Mouse (Mus musculus) hindbrain, postnatal 0 days (tissue): ENCODE results near the gene Bsg. TPM values are rescaled to one million over a fixed set of nuclear protein-coding genes. Genes with fewer than 3 reads are reported as not detected.
A peak's percentile ranks its signal among the peaks of the same experiment; 100 is the strongest.

ENCODE experiments used
- ATAC-seq: fragments of 200-750 bp; cut with Nextera tagmentation; 2 replicates; pipeline ENCODE4 v1.8.0; 2017; ENCODE audit warnings: mild to moderate bottlenecking, moderate TSS enrichment, moderate library complexity
- DNase-seq: peaks from one replicate; pipeline ENCODE4 v3.0.0-alpha.2; 2015; ENCODE audit warnings: low spot score
- H3K27ac ChIP-seq: fragments of 300-500 bp; sonication (generic); 2 replicates; pipeline ENCODE4 v1.5.1; 2014; ENCODE audit warnings: mild to moderate bottlenecking
- H3K27me3 ChIP-seq: fragments of 300-500 bp; sonication (generic); 2 replicates; pipeline ENCODE4 v1.6.1; 2014; ENCODE audit warnings: low read length, mixed read lengths; ENCODE audit not compliant: insufficient read depth
- H3K36me3 ChIP-seq: fragments of 300-500 bp; sonication (generic); 2 replicates; pipeline ENCODE4 v1.6.1; 2014; ENCODE audit warnings: low read length, mixed read lengths; ENCODE audit not compliant: insufficient read depth
- H3K4me1 ChIP-seq: fragments of 300-500 bp; sonication (generic); 2 replicates; pipeline ENCODE4 v1.6.1; 2014; ENCODE audit warnings: antibody characterized with exemption, low read length, mixed read lengths; ENCODE audit not compliant: insufficient read depth
- H3K4me2 ChIP-seq: fragments of 300-500 bp; sonication (generic); 2 replicates; pipeline ENCODE4 v1.6.1; 2014; ENCODE audit warnings: low read depth, mild to moderate bottlenecking, low read length, moderate library complexity, mixed read lengths
- H3K4me3 ChIP-seq: fragments of 300-500 bp; sonication (generic); 2 replicates; pipeline ENCODE4 v1.5.1; 2014; ENCODE audit warnings: low read length
- H3K9ac ChIP-seq: fragments of 300-500 bp; sonication (generic); replicated peaks from 2 replicates; pipeline ENCODE4 v1.6.1; 2014; ENCODE audit warnings: mild to moderate bottlenecking, low read length, moderate library complexity, mixed read lengths
- H3K9me3 ChIP-seq: fragments of 300-500 bp; sonication (generic); 2 replicates; pipeline ENCODE4 v1.6.1; 2016; ENCODE audit warnings: low read length, mixed read lengths
- CTCF ChIP-seq: IDR thresholded peaks from 2 replicates; pipeline ENCODE4 v1.5.1; 2016; ENCODE audit warnings: antibody characterized with exemption, control low read depth, low read depth
- WGBS: fragments of 180-500 bp; shearing (Covaris S2); extraction: QIAGEN DNeasy Blood & Tissue Kit; methylation state at CpG from one replicate; pipeline ENCODE4 v1.1.7; 2014; 5-methylcytosine and 5-hydroxymethylcytosine counted together
- polyA plus RNA-seq: library from polyadenylated mRNA; unstranded; fragments of >200 nt; fragmentation: Nextera tagmentation; extraction: Ambion mirVana; gene quantifications from 2 replicates; pipeline ENCODE4 v1.2.1, GENCODE M21; 2015
- total RNA-seq: library from RNA; depleted of rRNA; stranded (reverse); fragments of >200 nt; gene quantifications from 2 replicates; pipeline ENCODE4 v1.2.3, GENCODE M21; 2014

The Bsg gene
- total and polyA plus RNA-seq, 2 experiments from 2014 or later = 1,151 to 1,243 TPM

DNA sequence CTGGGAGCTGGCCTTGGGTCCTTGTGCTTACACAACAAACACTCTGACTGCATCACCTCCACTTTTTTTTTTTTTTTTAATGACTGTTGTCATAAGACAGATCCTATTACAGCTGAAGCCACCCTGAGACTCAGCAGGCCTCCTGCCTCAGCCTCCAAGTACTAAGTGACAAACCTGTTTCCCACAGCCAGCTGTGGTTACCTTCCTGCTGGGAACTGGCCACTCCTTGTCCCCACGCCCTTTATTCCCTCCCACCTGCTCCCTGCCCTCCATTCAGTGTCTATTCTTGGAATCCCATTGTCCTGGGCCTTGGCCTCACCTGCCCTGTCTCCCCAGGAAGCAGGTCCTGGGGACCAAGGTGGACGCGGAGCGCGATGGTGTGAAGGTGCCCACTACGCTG, 16.8 kb upstream of the Bsg start:
- no peak for TF ChIP-seq CTCF
- Histone ChIP-seq H3K9me3 (no peaks in the 10 kb centered on the region), H3K9ac (no peak overlapping the region), H3K4me1 (peaks cover 10% of the 10 kb centered on the region), H3K27ac (no peak overlapping the region), H3K27me3 (no peaks in the 10 kb centered on the region), H3K4me3 (no peak overlapping the region), H3K4me2 (no peak overlapping the region), H3K36me3 (peaks cover 44% of the 10 kb centered on the region)
- WGBS = 96% methylated on average over 6 of the region's 6 CpGs
- no peak for DNase-seq
- no peak for ATAC-seq

- Histone ChIP-seq H3K4me3 (no peak within 1 kb of the TSS), H3K27me3 (no peaks in the 10 kb centered on the region), H3K4me1 (peaks cover 1% of the 10 kb centered on the region), H3K9ac (no peak within 1 kb of the TSS), H3K36me3 (peaks cover 44% of the 10 kb centered on the region), H3K4me2 (no peak within 1 kb of the TSS), H3K27ac (no peak within 1 kb of the TSS), H3K9me3 (no peaks in the 10 kb centered on the region)
- ATAC-seq (no peak), DNase-seq (no peak)
- WGBS = 83% methylated on average over 4 of the region's 4 CpGs
- no peak for TF ChIP-seq CTCF
Observed at GRCm38 (mm10) chr10:79688720-79689119, 15.6 kb upstream of the Bsg start, which contains the start of gene Gzmm. TSS of gene Gzmm (plus strand) at chr10:79689020.

- Histone ChIP-seq H3K36me3 (peaks cover 43% of the 10 kb centered on the region), H3K9me3 (no peaks in the 10 kb centered on the region), H3K9ac (no peak overlapping the region), H3K4me2 (no peak overlapping the region), H3K27me3 (no peaks in the 10 kb centered on the region), H3K4me1 (no peaks in the 10 kb centered on the region), H3K27ac (no peak overlapping the region), H3K4me3 (no peak overlapping the region)
- no peak for TF ChIP-seq CTCF
- WGBS = 92% methylated on average over 3 of the region's 3 CpGs
- ATAC-seq (no peak), DNase-seq (no peak)
Observed at GRCm38 (mm10) chr10:79689178-79689577, 15.1 kb upstream of the Bsg start.

- no peaks in the 10 kb centered on the region for H3K27me3 ChIP-seq
- WGBS = 97% methylated on average over 2 of the region's 2 CpGs
- ATAC-seq (no peak), DNase-seq (no peak)
- H3K27ac ChIP-seq = no peak overlapping the region
- H3K9ac ChIP-seq = no peak overlapping the region
- no peaks in the 10 kb centered on the region for H3K9me3 ChIP-seq
- H3K4me2 ChIP-seq = no peak overlapping the region
- no peak overlapping the region for H3K4me3 ChIP-seq
- peaks cover 15% of the 10 kb centered on the region for H3K36me3 ChIP-seq
- TF ChIP-seq CTCF = peak; percentile 46; the same call in 1 of the 2 replicates
- no peaks in the 10 kb centered on the region for H3K4me1 ChIP-seq
Observed at GRCm38 (mm10) chr10:79691986-79692548, 12.2 kb upstream of the Bsg start.

- no peak for ATAC-seq
- DNase-seq = no peak
- H3K9ac ChIP-seq = no peak overlapping the region
- no peaks in the 10 kb centered on the region for H3K4me1 ChIP-seq
- no peak for TF ChIP-seq CTCF
- H3K27ac ChIP-seq = no peak overlapping the region
- no peaks in the 10 kb centered on the region; the same call in 1 of the 2 replicates for H3K36me3 ChIP-seq
- WGBS = 66% methylated on average over 12 of the region's 12 CpGs
- H3K4me2 ChIP-seq = no peak overlapping the region
- no peak overlapping the region for H3K4me3 ChIP-seq
- no peaks in the 10 kb centered on the region for H3K9me3 ChIP-seq
- H3K27me3 ChIP-seq = no peaks in the 10 kb centered on the region
Observed at GRCm38 (mm10) chr10:79693580-79694378, 10.5 kb upstream of the Bsg start.

DNA sequence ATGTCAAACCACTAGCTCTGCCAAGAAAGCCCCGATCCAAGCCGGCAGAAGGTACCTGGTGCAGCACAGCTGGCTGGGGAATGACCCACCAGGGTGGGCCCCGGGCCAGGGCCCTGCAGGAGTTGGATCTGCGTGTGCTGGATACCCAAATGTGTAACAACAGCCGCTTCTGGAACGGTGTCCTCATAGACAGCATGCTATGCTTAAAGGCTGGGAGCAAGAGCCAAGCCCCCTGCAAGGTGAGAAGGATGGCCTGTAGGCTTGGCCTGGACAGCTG, 10.0 kb upstream of the Bsg start:
- H3K4me3 ChIP-seq = no peak overlapping the region
- TF ChIP-seq CTCF = no peak
- ATAC-seq = no peak

More for the DNA sequence above, 10.0 kb upstream of the Bsg start:
- H3K9ac ChIP-seq = no peak overlapping the region
- H3K36me3 ChIP-seq = no peaks in the 10 kb centered on the region
- 51% methylated on average over 6 of the region's 6 CpGs for WGBS
- H3K4me2 ChIP-seq = no peak overlapping the region
- DNase-seq = no peak
- H3K9me3 ChIP-seq = no peaks in the 10 kb centered on the region
- no peak overlapping the region for H3K27ac ChIP-seq
- no peaks in the 10 kb centered on the region for H3K27me3 ChIP-seq
- H3K4me1 ChIP-seq = no peaks in the 10 kb centered on the region
